Mouse (Mus musculus) midbrain, embryonic 10.5 days (tissue): ENCODE data around the gene Nos3. TPM values are rescaled to one million over a fixed set of nuclear protein-coding genes. Genes with fewer than 3 reads are reported as not detected.

ENCODE experiments used
- DNase-seq: peaks from one replicate; pipeline ENCODE4 v3.0.0-alpha.2; 2017; ENCODE audit warnings: low spot score
- H3K27ac ChIP-seq: fragments of 300-500 bp; sonication (generic); replicated peaks from 2 replicates; pipeline ENCODE4 v1.5.1; 2016; ENCODE audit warnings: mild to moderate bottlenecking
- H3K27me3 ChIP-seq: fragments of 300-500 bp; sonication (generic); 2 replicates; pipeline ENCODE4 v1.6.1; 2016; ENCODE audit warnings: low read depth, mild to moderate bottlenecking; ENCODE audit not compliant: poor library complexity, severe bottlenecking
- H3K36me3 ChIP-seq: fragments of 300-500 bp; sonication (generic); 2 replicates; pipeline ENCODE4 v1.6.1; 2016; ENCODE audit warnings: mild to moderate bottlenecking, moderate library complexity
- H3K4me1 ChIP-seq: fragments of 300-500 bp; sonication (generic); 2 replicates; pipeline ENCODE4 v1.6.1; 2016
- H3K4me3 ChIP-seq: fragments of 300-500 bp; sonication (generic); 2 replicates; pipeline ENCODE4 v1.5.1; 2016; ENCODE audit warnings: mild to moderate bottlenecking, moderate library complexity
- H3K9me3 ChIP-seq: fragments of 300-500 bp; sonication (generic); replicated peaks from 2 replicates; pipeline ENCODE4 v1.6.1; 2016; ENCODE audit warnings: mild to moderate bottlenecking
- WGBS: fragments of 180-500 bp; shearing (Covaris S2); methylation state at CpG from one replicate; pipeline ENCODE4 v1.1.7; 2016; 5-methylcytosine and 5-hydroxymethylcytosine counted together
- polyA plus RNA-seq: library from polyadenylated mRNA; unstranded; fragments of >200 nt; fragmentation: Nextera tagmentation; extraction: Ambion mirVana; gene quantifications from 2 replicates; pipeline ENCODE4 v1.2.1, GENCODE M21; 2016

Nos3 gene
- 7.9 and 9.3 TPM in 2 replicates for polyA plus RNA-seq

DNA sequence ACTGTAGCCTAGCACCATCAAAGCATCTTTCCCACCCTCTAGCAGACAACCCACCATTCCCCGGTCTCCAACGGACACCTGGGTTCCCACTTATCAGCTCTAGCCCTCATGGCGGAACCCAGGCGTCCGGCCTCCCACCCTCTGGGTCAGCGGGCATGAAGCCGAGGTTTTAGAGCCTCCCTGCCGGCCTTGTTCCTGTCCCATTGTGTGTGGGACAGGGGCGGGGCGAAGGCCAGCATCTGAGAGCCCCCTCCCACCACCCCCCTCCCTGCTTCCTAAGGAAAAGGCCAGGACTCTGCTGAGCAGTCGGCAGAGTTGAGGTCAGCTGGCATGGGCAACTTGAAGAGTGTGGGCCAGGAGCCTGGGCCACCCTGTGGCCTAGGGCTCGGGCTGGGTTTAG is at the start of gene Nos3:
Gene Nos3 (plus strand): TSS at position 303 of the 400 bp plus-strand sequence.
- Histone ChIP-seq H3K27me3 (0 out of 2 replicates have a peak, but pooled peaks cover 9% of the 10 kb centered on the region), H3K4me3 (peak within 1 kb of the TSS; percentile 14; the same call in 1 of the 2 replicates), H3K36me3 (no peaks in the 10 kb centered on the region), H3K27ac (peak within 1 kb of the TSS; percentile 15; the same call in 1 of the 2 replicates), H3K4me1 (peaks cover 23% of the 10 kb centered on the region), H3K9me3 (no peaks in the 10 kb centered on the region)
- 42% methylated on average over 12 of the region's 12 CpGs for WGBS
- no peak for DNase-seq

DNA sequence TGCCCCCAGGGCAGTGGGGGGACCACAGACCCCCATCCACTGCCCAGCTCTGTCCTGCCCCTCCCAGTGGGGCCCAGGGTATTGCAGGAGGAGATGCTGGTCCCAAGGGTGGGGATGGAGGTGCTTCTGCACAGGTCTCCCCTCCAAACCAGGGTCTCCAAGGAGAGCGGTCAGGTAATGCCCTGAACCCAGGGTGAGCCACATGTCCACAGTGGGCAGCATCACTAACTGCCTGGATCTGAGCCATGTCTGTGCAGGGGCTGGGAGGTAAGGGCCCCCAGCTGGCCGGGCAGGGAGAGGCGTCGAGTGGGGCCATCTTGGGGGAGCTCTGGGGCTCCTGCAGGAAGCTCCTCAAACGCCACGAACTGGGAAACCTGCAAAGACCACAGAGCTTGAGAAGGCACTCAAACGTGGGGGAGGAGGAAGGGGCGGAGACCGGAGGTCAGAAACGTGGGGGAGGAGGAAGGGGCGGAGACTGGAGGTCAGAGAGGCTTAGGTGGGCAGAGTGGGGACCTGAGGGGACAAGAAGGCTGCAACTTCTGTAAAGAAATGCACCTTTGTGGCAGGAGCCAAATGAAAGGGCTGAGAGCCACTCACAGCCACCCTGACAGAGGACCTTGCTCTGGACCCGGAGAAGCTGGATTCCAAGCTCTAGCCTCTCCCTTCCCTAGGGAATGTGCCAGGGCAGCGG is 44.7 kb upstream of the Nos3 start:
- peak; percentile 57 for DNase-seq
- WGBS, result 11% methylated on average over 13 of the region's 13 CpGs
- peak overlapping the region; percentile 57 for H3K4me3 ChIP-seq
- H3K36me3 ChIP-seq, result peaks cover 39% of the 10 kb centered on the region
- peaks cover 43% of the 10 kb centered on the region for H3K4me1 ChIP-seq
- peaks cover under 1% of the 10 kb centered on the region; the same call in 1 of the 2 replicates for H3K9me3 ChIP-seq
- peaks cover 18% of the 10 kb centered on the region for H3K27me3 ChIP-seq
- H3K27ac ChIP-seq, result peak overlapping the region; percentile 98

DNA sequence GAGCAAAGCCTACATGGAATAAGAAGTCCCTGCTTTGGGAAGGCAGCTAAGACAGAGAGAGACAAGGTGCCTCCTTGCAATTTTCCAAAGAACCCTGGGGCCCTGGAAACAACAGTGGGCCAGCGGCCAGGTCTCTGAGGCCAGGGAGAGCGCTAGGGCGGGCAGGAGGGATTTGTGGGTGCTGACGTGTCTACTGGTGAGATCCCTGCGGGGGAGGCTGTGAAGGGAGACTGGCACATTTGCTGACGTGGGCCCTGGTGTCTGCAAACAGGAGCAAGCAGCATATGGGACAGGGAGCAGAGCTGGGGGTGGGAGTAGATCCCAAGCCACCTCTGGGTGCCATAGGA is 44.2 kb upstream of the Nos3 start:
- Histone ChIP-seq H3K27ac (peak overlapping the region; percentile 98), H3K4me1 (peaks cover 43% of the 10 kb centered on the region), H3K27me3 (peaks cover 23% of the 10 kb centered on the region), H3K36me3 (peaks cover 44% of the 10 kb centered on the region), H3K4me3 (peak overlapping the region; percentile 57), H3K9me3 (no peaks in the 10 kb centered on the region)
- 33% methylated on average over 6 of the region's 6 CpGs for WGBS
- DNase-seq, result no peak

DNA sequence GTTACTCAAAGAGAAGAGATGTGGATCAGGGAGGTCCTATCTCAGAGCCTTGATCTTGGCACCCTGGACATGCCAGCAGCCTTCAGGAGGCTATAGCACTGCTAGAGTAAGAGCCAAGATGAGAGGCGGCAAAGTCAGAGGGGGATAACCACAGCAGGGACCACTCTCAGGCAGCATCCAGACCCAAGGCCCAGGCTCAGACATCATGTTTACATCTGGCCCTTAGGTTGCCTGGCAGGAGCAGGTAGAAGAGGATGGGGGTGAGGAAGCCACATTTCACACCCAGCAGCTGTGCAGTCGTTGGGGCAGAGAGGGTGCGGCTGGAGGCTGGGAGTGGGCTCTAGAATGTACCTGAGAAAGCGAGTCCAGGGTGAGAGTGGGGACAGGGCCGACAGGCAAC is 43.7 kb upstream of the Nos3 start:
- H3K27me3 ChIP-seq, result peaks cover 27% of the 10 kb centered on the region
- 41% methylated on average over 5 of the region's 5 CpGs for WGBS
- no peaks in the 10 kb centered on the region for H3K9me3 ChIP-seq
- H3K4me1 ChIP-seq, result peaks cover 43% of the 10 kb centered on the region
- H3K27ac ChIP-seq, result peak overlapping the region; percentile 98
- peaks cover 48% of the 10 kb centered on the region for H3K36me3 ChIP-seq
- H3K4me3 ChIP-seq, result peak overlapping the region; percentile 57
- DNase-seq, result no peak

DNA sequence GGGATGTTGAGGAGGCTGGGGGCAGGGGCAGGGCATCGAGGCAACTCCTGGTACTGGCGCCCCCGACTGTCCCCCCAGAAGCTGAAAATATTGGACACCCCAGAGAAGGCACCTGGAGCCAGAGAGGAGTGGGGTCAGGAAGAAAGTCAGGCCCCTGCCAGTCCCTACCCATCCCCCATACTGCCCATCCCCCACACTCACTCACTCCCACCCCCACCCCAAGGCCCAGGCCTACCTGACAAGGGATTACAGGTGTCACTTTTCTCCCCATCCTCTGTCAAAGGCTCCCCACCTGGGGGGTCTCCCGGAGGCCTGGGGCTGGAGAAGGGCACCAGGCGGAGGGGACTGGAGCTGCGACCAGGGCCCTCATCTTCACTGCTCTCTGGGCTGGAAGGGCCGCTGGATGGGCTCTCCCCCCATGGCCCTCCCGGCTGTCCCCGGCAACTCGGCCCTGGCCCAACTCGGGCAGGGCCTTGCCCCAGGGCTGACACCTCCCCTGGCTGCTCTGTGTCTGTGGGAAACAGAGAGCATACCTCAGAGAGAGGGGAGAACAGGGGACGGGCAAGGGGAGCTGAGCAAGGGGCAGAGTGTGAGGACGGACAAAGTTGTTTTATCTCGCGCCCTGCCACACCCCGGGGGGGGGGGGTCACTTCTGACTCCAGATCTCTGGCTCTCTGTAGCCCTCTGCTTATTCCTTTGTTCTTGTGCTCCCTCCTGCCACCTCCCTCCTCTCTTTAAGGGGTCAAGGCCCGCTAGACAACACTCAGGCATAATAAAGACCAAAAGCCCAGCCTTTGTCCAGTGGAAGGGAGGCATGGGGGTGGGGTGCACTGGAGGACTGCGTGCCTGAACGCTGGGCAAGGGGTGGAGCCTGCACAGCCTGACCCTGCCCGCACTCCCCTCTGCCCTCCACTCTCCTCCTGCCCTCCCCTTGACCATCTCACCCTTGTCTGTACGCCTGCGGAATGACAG is 42.6 kb upstream of the Nos3 start:
- Histone ChIP-seq H3K27me3 (peaks cover 38% of the 10 kb centered on the region), H3K27ac (peak overlapping the region; percentile 98), H3K4me1 (peaks cover 43% of the 10 kb centered on the region), H3K9me3 (no peaks in the 10 kb centered on the region), H3K36me3 (peaks cover 56% of the 10 kb centered on the region), H3K4me3 (peak overlapping the region; percentile 57)
- WGBS, result 2% methylated on average over 20 of the region's 22 CpGs
- peak; percentile 89 for DNase-seq

DNA sequence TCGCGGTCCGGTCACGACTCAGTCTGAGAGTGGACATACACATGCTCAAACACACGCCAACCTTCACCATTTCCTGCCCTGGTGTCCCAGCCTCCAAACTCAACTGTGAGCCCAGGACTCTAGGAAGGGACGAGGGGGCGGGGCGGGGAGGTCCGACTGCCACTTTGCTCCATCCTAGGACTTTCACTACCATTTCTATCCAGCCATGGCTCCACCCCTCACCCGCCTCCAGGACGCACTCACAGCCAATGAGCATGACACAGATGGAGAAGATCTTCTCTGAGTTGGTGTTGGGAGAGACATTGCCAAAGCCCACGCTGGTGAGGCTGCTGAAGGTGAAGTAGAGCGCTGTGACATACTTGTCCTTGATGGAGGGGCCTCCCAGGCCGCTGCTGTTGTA is 39.4 kb upstream of the Nos3 start:
- H3K9me3 ChIP-seq, result no peaks in the 10 kb centered on the region
- H3K27ac ChIP-seq, result no peak overlapping the region
- no peak for DNase-seq
- H3K36me3 ChIP-seq, result peaks cover 35% of the 10 kb centered on the region
- H3K27me3 ChIP-seq, result peaks cover 63% of the 10 kb centered on the region
- H3K4me1 ChIP-seq, result peaks cover 64% of the 10 kb centered on the region
- WGBS, result 47% methylated on average over 14 of the region's 14 CpGs
- H3K4me3 ChIP-seq, result no peak overlapping the region

DNA sequence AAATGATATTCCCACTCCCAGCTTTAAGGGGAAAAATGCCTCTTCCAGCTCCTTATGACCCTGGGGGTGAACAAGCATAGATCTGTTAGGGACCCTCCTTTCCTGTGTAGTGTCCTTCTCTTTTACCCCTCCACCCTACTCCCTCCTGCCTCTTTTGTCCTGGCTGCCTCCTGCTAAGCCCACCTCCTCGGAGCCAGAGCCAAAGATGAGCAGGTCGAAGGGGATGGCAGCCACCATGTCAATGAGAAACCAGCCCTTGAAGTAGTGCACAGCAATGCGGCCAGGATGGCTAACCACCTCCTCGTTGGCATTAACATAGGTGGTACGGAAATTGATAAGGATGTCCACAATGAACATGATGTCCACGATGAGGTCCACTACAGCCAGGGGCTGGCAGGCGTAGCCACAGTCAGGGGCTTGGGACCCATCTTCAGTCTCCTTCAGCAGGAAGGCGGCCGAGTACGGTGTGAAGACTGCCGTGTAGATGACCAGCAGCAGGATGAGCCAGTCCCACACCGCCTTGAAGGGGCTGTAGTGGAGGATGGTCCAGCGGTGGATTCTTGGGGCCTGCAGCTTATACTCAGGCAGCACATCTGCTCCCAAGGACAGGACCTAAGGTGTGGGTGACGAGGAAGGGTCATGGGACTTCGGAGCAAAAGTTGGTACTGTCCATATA is 38.3 kb upstream of the Nos3 start:
- no peak overlapping the region for H3K4me3 ChIP-seq
- 91% methylated on average over 15 of the region's 15 CpGs for WGBS
- no peak for DNase-seq
- no peaks in the 10 kb centered on the region for H3K9me3 ChIP-seq
- H3K4me1 ChIP-seq, result peaks cover 56% of the 10 kb centered on the region
- peaks cover 28% of the 10 kb centered on the region for H3K36me3 ChIP-seq
- H3K27ac ChIP-seq, result no peak overlapping the region
- peaks cover 65% of the 10 kb centered on the region for H3K27me3 ChIP-seq

DNA sequence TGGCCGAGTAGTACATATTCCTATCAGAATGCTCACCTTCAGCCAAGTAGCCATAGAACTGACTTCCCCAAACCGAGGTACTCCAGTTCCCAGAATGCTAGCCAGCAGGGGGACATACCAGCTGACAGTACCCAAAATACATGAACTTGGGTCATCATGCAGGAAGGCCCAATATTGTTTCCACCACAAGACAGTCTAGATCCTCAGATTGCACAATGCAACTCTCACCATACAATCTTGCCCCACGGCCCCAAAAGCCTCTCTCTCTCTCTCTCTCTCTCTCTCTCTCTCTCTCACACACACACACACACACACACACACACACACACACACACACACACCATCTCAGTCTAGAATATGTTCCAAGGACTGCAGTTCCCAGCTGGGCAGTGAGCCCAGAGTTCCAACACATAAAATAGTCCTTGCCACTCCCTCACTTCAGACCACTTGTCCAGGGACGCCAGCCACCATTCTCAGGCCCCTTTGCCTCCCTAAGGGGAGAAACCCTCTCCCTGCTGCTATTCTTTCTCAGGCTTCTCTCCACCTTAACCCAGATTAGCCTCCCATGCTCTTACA is 37.7 kb upstream of the Nos3 start:
- peaks cover 34% of the 10 kb centered on the region for H3K36me3 ChIP-seq

DNA sequence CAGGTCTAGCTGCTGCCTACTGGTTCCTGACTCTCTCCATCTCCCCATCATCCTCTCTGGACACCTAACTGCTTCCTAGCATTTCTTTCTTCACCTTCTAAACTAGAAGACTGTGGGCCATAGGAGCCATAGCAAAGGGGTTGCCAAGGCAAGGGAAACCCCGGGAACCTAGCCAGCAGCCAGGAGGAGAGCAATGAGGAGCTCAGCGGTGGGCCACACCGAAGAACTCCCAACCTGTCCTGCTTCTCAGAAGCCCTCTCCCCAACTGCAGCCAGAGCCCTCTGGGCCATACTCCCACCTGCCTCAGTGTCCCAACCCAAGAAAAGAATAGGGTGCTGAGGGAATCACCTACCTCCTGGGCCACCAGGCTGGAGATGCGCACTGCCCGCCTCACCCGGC is 35.8 kb upstream of the Nos3 start:
- Histone ChIP-seq H3K9me3 (0 out of 2 replicates have a peak, but pooled peaks cover 3% of the 10 kb centered on the region), H3K4me3 (peak overlapping the region; percentile 52), H3K27ac (peak overlapping the region; percentile 87), H3K27me3 (peaks cover 58% of the 10 kb centered on the region), H3K36me3 (peaks cover 41% of the 10 kb centered on the region), H3K4me1 (peaks cover 39% of the 10 kb centered on the region)
- 84% methylated on average over 6 of the region's 6 CpGs for WGBS
- DNase-seq, result no peak

More for the DNA sequence above, 37.7 kb upstream of the Nos3 start:
- no peak overlapping the region for H3K27ac ChIP-seq
- no peak overlapping the region for H3K4me3 ChIP-seq
- 0 out of 2 replicates have a peak, but pooled peaks cover 3% of the 10 kb centered on the region for H3K9me3 ChIP-seq
- DNase-seq, result no peak
- WGBS, result 81% methylated on average over 4 of the region's 4 CpGs
- peaks cover 65% of the 10 kb centered on the region for H3K27me3 ChIP-seq
- peaks cover 55% of the 10 kb centered on the region for H3K4me1 ChIP-seq

DNA sequence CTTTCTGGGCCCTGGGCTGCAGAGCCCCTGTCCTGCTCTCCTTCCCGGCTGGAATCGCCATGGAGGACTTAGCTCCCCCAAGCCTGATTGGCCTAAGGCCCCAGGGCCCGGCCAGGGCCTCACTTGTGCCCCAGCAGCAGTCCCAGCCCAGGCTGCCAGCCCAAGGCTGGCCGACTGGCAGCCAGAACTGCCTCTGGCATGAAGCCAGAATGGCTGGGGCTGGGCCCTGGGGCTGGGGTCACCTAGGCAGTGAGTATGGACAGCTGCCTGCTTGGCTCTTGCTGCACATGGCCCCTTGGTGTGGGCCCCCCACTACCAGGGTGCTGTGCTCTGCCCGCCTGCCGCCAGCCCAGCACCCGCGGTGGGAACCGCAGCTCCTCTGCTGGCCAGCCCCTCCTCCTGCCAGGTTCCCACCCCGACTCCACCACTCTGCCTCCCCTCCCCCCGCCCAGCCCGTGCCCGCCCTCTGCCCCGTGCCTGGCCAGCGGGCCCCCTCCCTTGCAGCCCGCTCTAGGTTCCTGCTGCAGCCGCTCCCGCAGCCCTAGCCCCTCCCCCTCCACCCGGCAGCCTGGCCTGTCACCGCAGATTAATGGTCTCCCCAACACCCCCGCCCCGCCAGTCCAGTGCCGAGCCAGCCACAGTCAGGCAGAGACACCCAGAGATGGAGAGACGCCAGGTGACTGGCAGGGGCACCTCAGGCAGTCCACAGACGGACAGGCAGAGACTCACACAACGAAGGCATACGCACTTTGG is 35.2 kb upstream of the Nos3 start:
- peaks cover 43% of the 10 kb centered on the region for H3K4me1 ChIP-seq

DNA sequence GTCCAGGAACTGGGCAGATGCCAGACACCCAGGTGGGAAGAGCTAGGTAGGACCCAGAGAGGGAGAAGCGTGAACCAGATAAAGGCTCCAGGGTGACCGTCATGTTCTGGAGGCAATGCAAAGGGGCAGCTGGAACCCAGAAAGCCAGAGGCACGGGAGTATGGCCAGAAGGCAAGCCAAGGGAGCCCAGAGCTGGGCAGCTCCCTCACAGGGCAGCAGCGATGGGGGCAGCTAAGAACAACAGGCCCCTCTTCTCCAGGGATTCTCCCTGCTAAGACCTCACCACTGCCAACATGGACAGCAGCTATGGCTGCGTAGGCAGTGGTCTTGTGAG is 34.7 kb upstream of the Nos3 start:
- Histone ChIP-seq H3K27me3 (peaks cover 47% of the 10 kb centered on the region), H3K4me3 (peak overlapping the region; percentile 52)

More for the DNA sequence above, 35.2 kb upstream of the Nos3 start:
- Histone ChIP-seq H3K9me3 (0 out of 2 replicates have a peak, but pooled peaks cover 3% of the 10 kb centered on the region), H3K4me3 (peak overlapping the region; percentile 52), H3K27me3 (peaks cover 53% of the 10 kb centered on the region), H3K36me3 (peaks cover 35% of the 10 kb centered on the region), H3K27ac (peak overlapping the region; percentile 87)
- WGBS, result 10% methylated on average over 25 of the region's 27 CpGs
- DNase-seq, result peak; percentile 65

More for the DNA sequence above, 34.7 kb upstream of the Nos3 start:
- H3K9me3 ChIP-seq, result 0 out of 2 replicates have a peak, but pooled peaks cover 3% of the 10 kb centered on the region
- H3K36me3 ChIP-seq, result peaks cover 30% of the 10 kb centered on the region
- WGBS, result 53% methylated on average over 5 of the region's 5 CpGs
- DNase-seq, result no peak
- H3K27ac ChIP-seq, result peak overlapping the region; percentile 87
- peaks cover 48% of the 10 kb centered on the region for H3K4me1 ChIP-seq
